Mouse (Mus musculus) cerebellum, postnatal 25 days (tissue): ENCODE data around the gene Pcdh19.

Source experiments
- DNase-seq, 2 experiments: peaks; one replicate each; pipeline ENCODE4 v3.0.0; 2021; ENCODE audit warnings: mixed read lengths in 2 of 2

Gene Pcdh19

DNA sequence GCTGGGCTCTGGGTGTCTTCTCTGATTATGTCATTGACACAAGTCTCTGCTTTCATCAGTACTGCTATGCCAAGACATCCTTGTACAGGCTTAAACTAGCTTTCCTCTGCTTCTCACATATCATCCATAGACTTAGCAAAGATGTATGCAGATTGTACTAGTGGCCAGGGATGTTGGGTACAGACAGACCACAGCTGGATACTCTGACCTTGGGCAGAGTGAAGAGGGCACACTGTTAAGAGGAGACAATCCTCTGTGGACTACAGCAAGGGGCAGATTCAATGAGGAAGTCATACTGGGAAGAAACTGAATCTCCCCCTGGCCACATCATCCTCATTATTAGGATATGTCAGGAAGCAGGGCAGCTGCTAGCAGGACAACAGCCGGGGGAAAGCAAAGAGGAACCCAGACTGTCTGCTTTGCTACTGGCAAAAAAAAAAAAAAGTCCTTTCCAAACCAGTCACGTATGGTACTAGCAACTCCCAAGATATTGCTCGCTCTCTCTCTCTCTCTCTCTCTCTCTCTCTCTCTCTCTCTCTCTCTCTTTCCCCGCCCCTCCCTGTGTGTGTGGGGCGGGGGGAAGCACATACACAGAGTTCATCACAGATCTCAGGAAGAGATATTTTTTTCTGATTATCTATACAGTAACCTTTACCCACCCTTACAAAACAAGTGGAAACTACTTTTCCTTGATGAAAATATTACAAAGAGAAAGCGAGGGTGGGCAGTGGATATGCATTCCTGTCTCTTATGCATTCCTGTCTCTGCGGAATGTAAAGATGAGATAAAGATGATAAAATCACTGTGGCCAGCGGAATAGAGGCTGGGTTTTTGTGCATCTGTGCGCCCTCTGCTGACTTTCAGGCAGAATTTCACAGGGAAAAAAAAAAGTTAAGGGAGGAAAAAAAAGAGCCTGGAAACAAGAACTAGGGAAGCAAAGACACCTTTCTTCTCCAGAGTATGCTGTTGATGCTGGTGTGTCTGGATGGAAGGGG is 31.2 kb downstream of the Pcdh19 start:
- peak in 1 of 2 experiments; percentile 9 for DNase-seq

DNA sequence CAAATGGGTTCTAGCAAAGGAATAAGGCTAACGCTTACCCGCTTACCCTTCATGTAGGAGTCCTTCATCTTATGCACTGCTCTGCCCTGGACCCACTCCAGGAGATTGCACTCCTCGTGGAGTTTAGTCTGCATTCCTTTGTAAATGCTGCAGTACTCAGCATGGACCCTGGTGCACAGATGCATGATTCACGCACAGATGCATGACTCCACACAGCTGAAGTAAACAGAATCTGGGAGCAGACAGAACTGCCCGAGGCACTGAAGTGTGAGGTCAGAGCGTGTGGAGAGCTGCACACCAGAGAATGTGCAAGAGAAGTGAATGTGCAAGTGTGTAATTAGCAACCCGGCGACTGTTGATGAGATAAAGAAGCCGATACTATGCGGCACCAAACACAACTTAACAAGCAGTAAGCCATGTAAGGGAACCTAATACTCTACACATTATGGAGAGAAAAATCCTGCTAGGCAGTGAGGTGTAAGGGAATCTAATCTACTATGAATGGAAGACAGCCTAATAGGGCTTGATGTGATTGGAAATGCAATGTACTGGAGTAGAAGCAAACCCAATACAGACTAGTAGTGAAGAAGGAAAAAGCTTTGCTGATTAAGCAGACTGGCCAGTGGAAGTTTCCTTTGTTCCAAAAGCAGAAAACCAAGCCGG is 32.8 kb downstream of the Pcdh19 start:
- no peak for DNase-seq

DNA sequence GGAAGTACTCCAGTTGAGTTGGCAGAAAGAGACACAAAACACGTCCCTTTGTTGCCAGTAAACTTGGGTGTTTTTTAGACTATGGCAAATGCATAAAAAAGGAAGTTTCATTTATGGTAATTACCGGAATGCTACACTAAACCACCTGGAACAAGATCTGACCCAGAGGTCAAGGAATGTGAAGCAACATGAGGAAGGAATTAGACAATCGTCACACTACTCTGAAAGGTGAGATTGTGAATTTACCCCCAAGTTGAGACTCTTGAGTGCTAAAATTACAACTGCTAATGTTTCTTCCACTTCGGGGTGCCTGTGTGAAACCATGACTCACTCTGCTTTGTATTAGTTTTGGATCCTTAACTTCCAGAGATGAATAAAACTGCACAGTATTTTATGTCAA is 33.6 kb downstream of the Pcdh19 start:
- no peak for DNase-seq

DNA sequence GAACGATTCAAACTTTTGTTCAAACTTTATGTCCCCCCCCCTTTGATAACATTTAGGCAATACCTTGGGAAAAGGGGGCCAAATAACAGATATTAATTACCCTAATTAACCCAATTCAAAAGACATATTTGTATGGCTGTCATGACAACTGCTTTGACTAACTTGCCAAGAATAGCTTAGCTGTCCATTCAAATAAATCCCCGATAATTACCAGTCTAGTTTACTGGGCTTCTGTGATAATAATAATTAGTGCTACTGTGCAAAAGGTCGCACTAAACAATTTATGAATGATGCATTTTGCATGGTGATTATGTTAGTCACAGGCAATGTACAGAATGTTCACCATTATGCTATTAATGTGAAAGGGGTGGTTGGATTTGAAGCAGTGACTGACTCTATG is 35.7 kb downstream of the Pcdh19 start:
- no peak for DNase-seq

DNA sequence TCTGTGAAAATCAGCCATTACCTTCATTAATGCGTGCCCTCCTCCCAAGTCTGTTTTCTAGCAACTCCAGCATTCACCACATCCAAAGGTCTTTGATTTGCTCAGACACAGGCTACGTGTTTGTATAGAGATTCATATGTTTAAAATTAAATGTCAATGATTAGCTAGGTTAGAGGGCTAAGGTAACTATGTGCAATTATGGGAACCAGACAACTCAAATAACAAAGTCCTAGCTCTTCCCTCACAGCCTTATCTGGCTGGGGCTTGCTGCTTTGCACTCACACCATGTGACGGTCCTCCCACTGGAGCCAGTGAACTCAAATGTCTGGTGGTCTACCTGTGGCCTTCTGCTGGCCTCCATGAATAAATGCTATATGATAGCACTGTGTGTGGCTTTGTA is 38.4 kb downstream of the Pcdh19 start:
- no peak for DNase-seq

DNA sequence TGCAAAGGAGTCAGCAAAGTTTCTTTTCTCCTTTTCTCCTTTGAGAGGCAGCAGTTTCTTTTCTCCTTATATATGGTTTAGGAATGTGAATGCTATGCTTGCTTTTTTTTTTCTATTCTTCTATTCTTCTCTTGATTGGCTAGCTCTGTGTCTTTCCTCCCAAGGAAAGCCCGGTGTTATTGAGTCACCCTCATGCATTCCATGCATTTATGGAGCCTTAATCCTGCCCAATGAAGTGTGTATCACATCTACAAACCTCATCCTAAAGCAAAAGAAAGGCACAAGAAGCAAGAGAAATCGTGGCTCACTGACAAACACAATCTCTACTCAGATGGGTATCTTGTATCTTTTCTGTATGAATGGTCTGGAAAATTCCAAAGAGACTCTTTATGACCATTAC is 41.0 kb downstream of the Pcdh19 start:
- DNase-seq = no peak

DNA sequence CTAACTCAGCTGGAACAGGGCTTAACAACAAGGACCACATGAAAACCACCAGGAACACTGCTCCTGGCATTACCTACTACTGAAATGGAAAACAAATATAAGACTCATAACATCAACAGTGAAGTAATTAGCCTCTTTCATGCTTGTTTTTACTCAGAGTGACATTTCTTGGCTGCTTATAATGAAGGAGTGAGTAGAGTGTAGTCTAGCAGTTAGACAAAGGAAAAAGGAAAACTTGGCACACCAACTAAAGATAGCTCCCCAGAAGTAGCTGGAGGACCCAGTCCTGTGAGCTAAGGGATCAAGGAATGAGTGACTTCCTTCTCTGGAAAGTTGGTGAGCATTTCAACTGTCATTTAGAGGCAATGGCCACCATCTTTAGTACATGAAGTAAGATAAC is 49.3 kb downstream of the Pcdh19 start:
- no peak for DNase-seq

DNA sequence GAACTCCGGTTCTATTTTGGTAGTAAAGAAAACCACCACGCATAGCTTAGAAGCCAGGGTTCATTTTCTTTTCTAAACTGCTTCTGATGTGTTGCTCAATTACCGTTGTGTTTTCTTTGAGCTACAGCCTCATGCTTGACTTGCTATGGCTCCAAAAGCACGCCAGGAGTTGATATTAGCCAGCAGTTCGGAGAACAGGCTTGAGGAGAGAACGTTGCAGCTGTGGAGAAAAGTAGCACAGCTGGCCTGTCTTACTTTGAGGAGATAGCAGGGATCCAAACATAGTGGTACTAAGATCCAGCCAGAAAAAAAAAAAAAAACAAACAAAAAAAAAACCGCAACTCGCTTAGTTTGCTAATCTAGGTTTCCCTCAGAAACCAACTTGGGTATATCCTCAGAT is 59.2 kb downstream of the Pcdh19 start:
- DNase-seq = no peak

DNA sequence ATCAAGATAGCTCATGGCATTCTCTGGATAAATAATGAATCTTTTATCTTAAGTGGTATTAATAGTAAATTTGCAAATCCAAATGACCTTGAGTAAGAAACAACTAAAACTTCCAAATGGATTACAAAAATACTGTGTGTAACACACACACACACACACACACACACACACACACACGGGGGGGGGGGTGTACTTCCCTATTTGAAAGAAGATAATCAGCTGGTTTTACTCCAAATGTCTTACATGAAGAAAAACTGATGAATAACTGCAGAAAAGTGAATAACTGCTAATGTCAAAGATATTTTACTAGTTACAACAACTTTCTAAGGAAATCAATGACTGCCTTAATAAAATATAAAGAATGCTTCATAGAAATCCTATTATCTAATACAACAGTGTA is 70.6 kb downstream of the Pcdh19 start:
- DNase-seq = no peak

DNA sequence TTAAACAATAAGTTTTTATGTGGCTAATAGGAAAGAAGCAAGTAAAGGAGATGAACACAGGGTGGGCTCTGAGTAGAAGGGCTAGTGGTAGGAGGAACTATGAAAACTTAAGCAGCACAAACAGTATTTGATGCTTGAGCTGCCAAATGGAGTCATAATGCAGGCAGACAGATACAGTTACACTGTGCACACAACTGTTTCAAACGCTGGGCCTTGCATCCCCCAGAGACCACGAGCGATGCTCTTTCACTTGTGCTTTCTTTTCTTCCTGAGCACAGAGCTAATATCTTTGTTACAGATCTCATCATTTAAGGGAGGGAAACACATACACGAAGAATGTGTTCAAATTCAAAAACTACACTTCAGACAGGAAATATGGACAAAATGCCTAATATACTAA is 83.0 kb downstream of the Pcdh19 start:
- DNase-seq = no peak

DNA sequence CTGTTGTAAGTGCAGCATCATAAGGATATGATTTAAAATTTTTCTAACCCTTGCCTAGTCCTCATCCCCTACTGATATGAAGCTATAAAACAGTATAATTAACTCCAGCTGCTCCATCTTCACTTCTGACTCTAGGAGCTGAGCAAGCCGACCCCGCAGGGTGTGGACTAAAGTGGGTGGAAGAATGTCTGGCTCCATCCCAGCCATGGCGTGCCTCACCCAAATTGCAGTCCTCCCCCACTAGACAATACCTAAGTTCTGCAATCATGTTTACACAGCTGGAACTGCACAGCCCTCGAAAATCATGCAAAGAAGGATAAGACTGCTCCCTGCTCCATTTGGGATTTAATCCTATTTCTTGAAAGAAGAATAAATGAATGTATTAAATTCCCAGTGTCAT is 84.5 kb downstream of the Pcdh19 start:
- no peak for DNase-seq

DNA sequence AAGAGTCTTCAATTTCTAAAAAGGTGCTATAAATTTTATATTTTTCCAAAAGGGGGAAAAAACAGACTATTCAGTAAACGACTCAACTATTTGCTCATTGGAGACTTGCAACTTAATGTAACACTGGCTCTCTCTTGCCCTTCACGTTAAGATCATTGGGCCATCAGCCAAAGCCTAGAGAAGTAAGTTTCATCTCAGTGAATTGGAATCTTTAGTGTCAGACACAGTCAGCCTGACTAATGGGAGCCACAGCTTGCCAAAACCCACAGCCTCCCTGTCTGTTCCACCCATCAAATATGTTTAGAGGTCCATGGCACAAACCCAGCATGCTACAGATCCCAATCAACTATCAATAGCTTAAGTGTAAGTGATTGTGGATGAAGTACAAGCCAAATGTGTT is 86.7 kb downstream of the Pcdh19 start:
- no peak for DNase-seq

DNA sequence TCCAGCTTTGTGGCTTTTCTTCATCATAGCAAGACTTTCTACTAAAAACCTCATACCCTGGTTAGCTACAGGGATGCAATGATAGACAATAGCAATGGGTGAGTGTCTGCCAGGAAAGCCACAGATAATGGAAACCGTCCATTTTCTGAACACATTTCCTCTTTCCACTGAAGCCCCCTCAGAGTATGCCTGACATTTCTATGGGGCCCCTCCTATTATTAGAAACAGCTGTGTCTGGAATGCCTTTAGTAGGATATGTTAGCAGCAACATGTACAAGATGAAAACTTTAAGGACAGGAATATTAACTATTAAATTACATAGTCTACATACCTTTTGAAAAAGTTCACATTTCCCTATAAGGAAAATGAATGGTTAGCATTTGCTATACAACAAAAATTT is 87.1 kb downstream of the Pcdh19 start:
- no peak for DNase-seq

DNA sequence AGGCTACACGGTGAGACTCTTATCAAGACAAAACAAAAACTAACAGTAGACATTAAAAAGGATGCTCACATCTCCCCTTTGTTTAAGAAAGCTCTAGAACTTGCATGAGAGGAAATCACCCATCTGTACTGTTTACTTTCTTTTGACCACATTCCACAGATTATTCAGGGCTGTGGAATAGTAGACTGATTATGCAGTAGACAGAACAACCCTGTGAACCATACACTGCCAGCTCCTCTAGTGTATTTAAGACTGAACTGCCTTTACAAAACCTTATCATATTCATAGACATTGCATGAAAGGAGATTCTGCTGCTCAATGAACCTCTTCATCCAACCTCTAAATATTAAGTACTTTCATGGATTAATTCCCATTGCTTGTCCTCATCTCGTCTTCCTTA is 87.6 kb downstream of the Pcdh19 start:
- DNase-seq = no peak

DNA sequence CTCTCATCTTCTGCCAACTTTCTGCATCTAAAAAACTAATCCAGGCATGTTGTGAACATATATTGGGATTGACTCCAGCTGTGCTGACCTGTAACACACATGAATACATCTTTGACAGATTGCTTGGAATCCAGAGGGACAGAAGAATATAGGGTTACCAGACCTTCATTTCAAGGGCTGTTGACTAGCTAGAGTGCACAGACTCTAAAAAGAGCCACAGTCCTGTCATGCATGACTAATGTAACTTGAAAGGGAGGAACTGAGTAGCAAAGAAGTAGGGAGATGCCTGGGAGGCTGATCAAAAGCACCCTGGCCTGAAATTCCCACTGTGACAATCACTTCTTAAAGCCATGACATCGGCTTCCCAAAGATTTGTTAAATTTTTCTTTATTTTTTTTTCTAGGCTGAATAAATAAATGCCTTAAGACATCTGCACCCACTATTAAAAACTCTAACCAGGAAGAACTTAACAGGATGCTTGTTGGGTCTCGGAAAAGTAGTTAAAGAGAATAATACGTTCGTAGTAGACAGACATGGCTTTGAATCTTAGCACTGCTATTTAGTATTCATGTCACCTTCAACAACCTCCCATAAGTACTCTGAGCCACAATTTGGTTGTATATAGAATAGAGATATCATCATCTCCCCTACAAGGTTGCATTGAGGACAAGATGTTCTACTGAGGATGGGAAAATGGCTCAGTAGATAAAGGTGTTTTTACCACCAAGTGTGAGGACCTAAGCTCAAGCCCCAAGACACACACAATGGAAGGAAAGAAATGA is 113.0 kb downstream of the Pcdh19 start:
- no peak for DNase-seq

DNA sequence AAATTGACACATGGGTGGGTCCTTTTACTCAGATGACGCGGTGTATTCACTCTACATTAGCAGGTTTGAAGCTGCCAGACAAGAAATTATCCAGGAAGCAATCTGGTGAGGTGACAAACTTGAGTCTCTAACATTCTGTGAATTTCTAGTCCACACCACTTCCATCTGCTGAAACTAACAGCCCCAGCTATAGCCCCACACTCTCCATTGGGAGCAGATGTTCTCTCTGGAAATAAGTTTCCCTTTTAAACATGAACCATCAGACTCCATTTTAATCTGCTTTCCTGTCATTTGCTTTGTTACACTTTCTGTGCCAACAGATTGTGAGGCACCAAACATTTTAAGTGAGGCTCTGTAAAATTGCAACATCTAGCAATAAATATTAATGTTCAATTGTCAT is 123.4 kb downstream of the Pcdh19 start:
- no peak for DNase-seq
